Mouse (Mus musculus) ES-E14 (cell line): ENCODE measurements around the gene Taar7e. TPM values are rescaled to one million over a fixed set of nuclear protein-coding genes. Genes with fewer than 3 reads are reported as not detected.

Experiments used
- DNase-seq: peaks from one replicate; pipeline ENCODE4 v3.0.0-alpha.2; 2013; ENCODE audit warnings: low read depth, low spot score
- H3K27ac ChIP-seq: 2 replicates; pipeline ENCODE4 v1.5.1; 2012; ENCODE audit warnings: low read depth, mild to moderate bottlenecking, low read length, moderate library complexity, mixed read lengths; ENCODE audit not compliant: poor library complexity, insufficient read depth, severe bottlenecking
- H3K36me3 ChIP-seq: 2 replicates; pipeline ENCODE4 v1.6.1; 2012; ENCODE audit warnings: mild to moderate bottlenecking, low read length, moderate library complexity, mixed read lengths; ENCODE audit not compliant: control insufficient read depth, poor library complexity, insufficient read depth, severe bottlenecking
- H3K4me1 ChIP-seq, 2 experiments: fragments of 150-350 bp in 1 of 2; sonication (generic) in 1 of 2; 2 replicates each; pipeline ENCODE4 v1.6.1; 2012; ENCODE audit warnings: low read length in 2 of 2, mild to moderate bottlenecking in 1 of 2, mixed read lengths in 1 of 2; ENCODE audit not compliant: control insufficient read depth in 2 of 2, insufficient read depth in 2 of 2, poor library complexity in 1 of 2
- H3K4me3 ChIP-seq, 2 experiments: fragments of 150-350 bp in 1 of 2; sonication (generic) in 1 of 2; 2 replicates each; pipeline ENCODE4 v1.5.1; 2012; ENCODE audit warnings: low read length in 2 of 2, low read depth in 1 of 2, mild to moderate bottlenecking in 1 of 2, mixed read lengths in 1 of 2; ENCODE audit not compliant: insufficient read depth in 1 of 2, poor library complexity in 1 of 2, severe bottlenecking in 1 of 2
- H3K9ac ChIP-seq: 2 replicates; pipeline ENCODE4 v1.6.1; 2012; ENCODE audit warnings: low read depth, mild to moderate bottlenecking, low read length, mixed read lengths; ENCODE audit not compliant: poor library complexity, insufficient read depth, severe bottlenecking
- H3K9me3 ChIP-seq: fragments of 150-350 bp; sonication (generic); 2 replicates; pipeline ENCODE4 v1.6.1; 2012; ENCODE audit warnings: low read depth, mild to moderate bottlenecking, low read length; ENCODE audit not compliant: control insufficient read depth, insufficient read depth
- CHD2 ChIP-seq: IDR thresholded peaks from 2 replicates; pipeline ENCODE4 v1.6.1; 2014; ENCODE audit warnings: mild to moderate bottlenecking, low read depth, low read length, inconsistent platforms
- HCFC1 ChIP-seq: IDR thresholded peaks from 2 replicates; pipeline ENCODE4 v1.6.1; 2012; ENCODE audit warnings: low read length, inconsistent platforms, borderline replicate concordance; ENCODE audit not compliant: insufficient read depth
- MAFK ChIP-seq: IDR thresholded peaks from 2 replicates; pipeline ENCODE4 v1.6.1; 2014; ENCODE audit warnings: mild to moderate bottlenecking, low read depth, low read length, inconsistent platforms; ENCODE audit not compliant: insufficient read depth
- ZC3H11A ChIP-seq: IDR thresholded peaks from 2 replicates; pipeline ENCODE4 v1.6.1; 2012; ENCODE audit warnings: low read depth, mild to moderate bottlenecking, inconsistent platforms, low read length, borderline replicate concordance
- ZNF384 ChIP-seq: IDR thresholded peaks from 2 replicates; pipeline ENCODE4 v1.6.1; 2012; ENCODE audit warnings: low read depth, low read length, inconsistent platforms
- in situ Hi-C, 2 experiments: fragments of 600-800 bp; cut with MboI; formaldehyde crosslinking; loops; one replicate each; pipeline ENCODE4 v1.15.1; 2025; ENCODE audit warnings: low sequenced_read_pairs in 2 of 2, inconsistent platforms in 1 of 2; ENCODE audit not compliant: unreplicated experiment in 2 of 2
- total RNA-seq: library from RNA; depleted of rRNA; stranded (reverse); fragments of 300-350 nt; gene quantifications from 2 replicates; pipeline ENCODE4 v1.2.3, GENCODE M21; 2012; rRNA removed

The Taar7e gene
- total RNA-seq, result not detected in 2 replicates

- no peak within 1 kb of the TSS for H3K4me3 ChIP-seq
- H3K36me3 ChIP-seq, result no peaks in the 10 kb centered on the region
Observed at GRCm38 (mm10) chr10:24037314-24037713, at the start of gene Taar7e. Gene Taar7e (plus strand): TSS chr10:24037614.

GRCm38 (mm10) chr10:23993381-23993780 lies 44.0 kb upstream of the Taar7e start, which contains the start of gene Taar7a:
Gene Taar7a (minus strand): TSS chr10:23993481.
- Histone ChIP-seq H3K36me3 (no peaks in the 10 kb centered on the region), H3K4me3 (no peak within 1 kb of the TSS), H3K9me3 (no peaks in the 10 kb centered on the region), H3K9ac (no peak within 1 kb of the TSS), H3K4me1 (no peaks in the 10 kb centered on the region), H3K27ac (no peak within 1 kb of the TSS)
- in situ Hi-C loops, result no loop called here
- TF ChIP-seq CHD2, result no peak
- no peak for TF ChIP-seq ZNF384
- no peak for TF ChIP-seq ZC3H11A
- TF ChIP-seq MAFK, result no peak
- no peak for TF ChIP-seq HCFC1
- no peak for DNase-seq

More at GRCm38 (mm10) chr10:24037314-24037713, at the start of gene Taar7e:
- H3K9ac ChIP-seq, result no peak within 1 kb of the TSS
- no peak within 1 kb of the TSS for H3K27ac ChIP-seq
- no peaks in the 10 kb centered on the region for H3K4me1 ChIP-seq
- TF ChIP-seq ZNF384 (no peak), HCFC1 (no peak), CHD2 (no peak), ZC3H11A (no peak), MAFK (no peak)
- H3K9me3 ChIP-seq, result no peaks in the 10 kb centered on the region
- no peak for DNase-seq
- in situ Hi-C loops, result no loop called here

- Histone ChIP-seq H3K4me3 (no peak within 1 kb of the TSS), H3K4me1 (no peaks in the 10 kb centered on the region), H3K27ac (no peak within 1 kb of the TSS), H3K9ac (no peak within 1 kb of the TSS), H3K36me3 (no peaks in the 10 kb centered on the region), H3K9me3 (no peaks in the 10 kb centered on the region)
- no peak for DNase-seq
- no peak for TF ChIP-seq HCFC1
- no peak for TF ChIP-seq ZNF384
- TF ChIP-seq ZC3H11A, result no peak
- TF ChIP-seq MAFK, result no peak
- TF ChIP-seq CHD2, result no peak
- in situ Hi-C loops, result no loop called here
Observed at GRCm38 (mm10) chr10:23999639-24000038, 37.8 kb upstream of the Taar7e start, which contains the start of gene Taar7b. Gene Taar7b (plus strand): TSS chr10:23999939.

GRCm38 (mm10) chr10:24006442-24006841 lies 31.0 kb upstream of the Taar7e start:
- Histone ChIP-seq H3K36me3 (no peaks in the 10 kb centered on the region), H3K9me3 (no peaks in the 10 kb centered on the region), H3K27ac (no peak overlapping the region), H3K4me3 (no peak overlapping the region), H3K4me1 (no peaks in the 10 kb centered on the region), H3K9ac (no peak overlapping the region)
- TF ChIP-seq ZC3H11A, result no peak
- no peak for TF ChIP-seq ZNF384
- TF ChIP-seq HCFC1, result no peak
- no peak for TF ChIP-seq MAFK
- no peak for TF ChIP-seq CHD2
- no peak for DNase-seq
- in situ Hi-C loops, result no loop called here

GRCm38 (mm10) chr10:24007034-24007433 lies 30.4 kb upstream of the Taar7e start:
- Histone ChIP-seq H3K4me3 (no peak overlapping the region), H3K36me3 (no peaks in the 10 kb centered on the region), H3K4me1 (no peaks in the 10 kb centered on the region), H3K27ac (no peak overlapping the region), H3K9ac (no peak overlapping the region), H3K9me3 (no peaks in the 10 kb centered on the region)
- TF ChIP-seq HCFC1 (no peak), CHD2 (no peak), MAFK (no peak), ZC3H11A (no peak), ZNF384 (no peak)
- in situ Hi-C loops, result no loop called here
- no peak for DNase-seq
